Mouse (Mus musculus): ENCODE data around the gene Tlk2. TPM values are rescaled to one million over a fixed set of nuclear protein-coding genes. Genes with fewer than 3 reads are reported as not detected.
"Not testable (repeated sequence)": the region's sequence is repeated elsewhere in the genome, so short reads cannot be mapped to it uniquely, and the experiment has no call there.

Tlk2 gene
- 26.9 and 28.6 TPM in 2 replicates for polyA plus RNA-seq (2014; fragmentation: Nextera tagmentation; extraction: Ambion mirVana)

- Histone ChIP-seq H3K27ac (ENCODE audit: low read length) (no peak within 1 kb of the TSS), H3K9me3 (ENCODE audit: control insufficient read depth, low read depth, low read length) (no peaks in the 10 kb centered on the region), H3K36me3 (ENCODE audit: control insufficient read depth, insufficient read depth, low read length) (no peaks in the 10 kb centered on the region; the same call in 1 of the 2 replicates), H3K4me1 (ENCODE audit: control insufficient read depth, insufficient read depth, low read length) (peaks cover 13% of the 10 kb centered on the region; the same call in 1 of the 2 replicates), H3K4me3 (ENCODE audit: low read depth, low read length) (peak within 1 kb of the TSS; percentile 96; the same call in 1 of the 2 replicates), H3K9ac (replicated peaks; ENCODE audit: low read depth, low read length) (no peak within 1 kb of the TSS), H3K27me3 (ENCODE audit: control insufficient read depth, insufficient read depth, low read length) (no peaks in the 10 kb centered on the region), H3K4me2 (replicated peaks; ENCODE audit: low read depth, low read length) (peak within 1 kb of the TSS; percentile 88)
- no peak for ATAC-seq (ENCODE audit: insufficient number of reproducible peaks, insufficient read depth, low FRiP score, low read depth)
- WGBS = 45% methylated on average over 2 of the region's 2 CpGs
Observed at GRCm38 (mm10) chr11:105178516-105178915, at the start of gene Tlk2. Gene Tlk2 (plus strand): TSS chr11:105178807.

- Histone ChIP-seq H3K36me3 (ENCODE audit: control insufficient read depth, insufficient read depth, low read length) (peaks cover 73% of the 10 kb centered on the region), H3K27ac (ENCODE audit: low read length) (no peak overlapping the region), H3K4me1 (ENCODE audit: control insufficient read depth, insufficient read depth, low read length) (no peaks in the 10 kb centered on the region), H3K4me2 (replicated peaks; ENCODE audit: low read depth, low read length) (no peak overlapping the region), H3K9ac (replicated peaks; ENCODE audit: low read depth, low read length) (no peak overlapping the region), H3K4me3 (ENCODE audit: low read depth, low read length) (no peak overlapping the region), H3K27me3 (ENCODE audit: control insufficient read depth, insufficient read depth, low read length) (no peaks in the 10 kb centered on the region), H3K9me3 (ENCODE audit: control insufficient read depth, low read depth, low read length) (no peaks in the 10 kb centered on the region)
- ATAC-seq (ENCODE audit: insufficient number of reproducible peaks, insufficient read depth, low FRiP score, low read depth) = no peak
- 85% methylated on average over 7 of the region's 7 CpGs for WGBS
Observed at GRCm38 (mm10) chr11:105135692-105136091, 42.9 kb upstream of the Tlk2 start.

DNA sequence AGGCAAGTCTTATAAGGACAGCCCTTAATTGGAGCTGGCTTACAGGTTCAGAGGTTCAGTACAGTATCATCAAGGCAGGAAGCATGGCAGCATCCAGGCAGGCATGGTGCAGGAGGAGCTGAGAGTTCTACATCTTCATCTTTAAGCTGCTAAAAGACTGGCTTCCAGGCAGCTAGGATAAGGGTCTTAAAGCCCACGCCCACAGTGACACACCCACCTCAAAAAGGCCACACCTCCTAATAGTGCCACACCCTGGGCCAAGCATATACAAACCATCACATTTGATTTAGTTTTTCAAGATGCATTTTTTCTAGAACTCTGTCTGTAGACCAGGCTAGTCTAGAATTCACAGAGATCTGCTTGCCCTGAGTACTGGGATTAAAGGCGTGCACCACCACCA lies 41.4 kb upstream of the Tlk2 start:
- H3K27me3 ChIP-seq (ENCODE audit: control insufficient read depth, insufficient read depth, low read length); H3K4me2 ChIP-seq (replicated peaks; ENCODE audit: low read depth, low read length); H3K4me3 ChIP-seq (ENCODE audit: low read depth, low read length); H3K9ac ChIP-seq (replicated peaks; ENCODE audit: low read depth, low read length); H3K9me3 ChIP-seq (ENCODE audit: control insufficient read depth, low read depth, low read length); H3K4me1 ChIP-seq (ENCODE audit: control insufficient read depth, insufficient read depth, low read length); ATAC-seq (ENCODE audit: insufficient number of reproducible peaks, insufficient read depth, low FRiP score, low read depth); H3K27ac ChIP-seq (ENCODE audit: low read length): not testable (repeated sequence)
- peaks cover 67% of the 10 kb centered on the region for H3K36me3 ChIP-seq (ENCODE audit: control insufficient read depth, insufficient read depth, low read length)
- 79% methylated on average over 2 of the region's 2 CpGs for WGBS

- H3K4me3 ChIP-seq (ENCODE audit: low read depth, low read length); ATAC-seq (ENCODE audit: insufficient number of reproducible peaks, insufficient read depth, low FRiP score, low read depth); H3K4me2 ChIP-seq (replicated peaks; ENCODE audit: low read depth, low read length); H3K4me1 ChIP-seq (ENCODE audit: control insufficient read depth, insufficient read depth, low read length); H3K27ac ChIP-seq (ENCODE audit: low read length); H3K9me3 ChIP-seq (ENCODE audit: control insufficient read depth, low read depth, low read length); H3K27me3 ChIP-seq (ENCODE audit: control insufficient read depth, insufficient read depth, low read length); H3K9ac ChIP-seq (replicated peaks; ENCODE audit: low read depth, low read length): not testable (repeated sequence)
- peaks cover 39% of the 10 kb centered on the region for H3K36me3 ChIP-seq (ENCODE audit: control insufficient read depth, insufficient read depth, low read length)
- 97% methylated on average over 7 of the region's 8 CpGs for WGBS
Observed at GRCm38 (mm10) chr11:105140512-105140911, 38.1 kb upstream of the Tlk2 start.

DNA sequence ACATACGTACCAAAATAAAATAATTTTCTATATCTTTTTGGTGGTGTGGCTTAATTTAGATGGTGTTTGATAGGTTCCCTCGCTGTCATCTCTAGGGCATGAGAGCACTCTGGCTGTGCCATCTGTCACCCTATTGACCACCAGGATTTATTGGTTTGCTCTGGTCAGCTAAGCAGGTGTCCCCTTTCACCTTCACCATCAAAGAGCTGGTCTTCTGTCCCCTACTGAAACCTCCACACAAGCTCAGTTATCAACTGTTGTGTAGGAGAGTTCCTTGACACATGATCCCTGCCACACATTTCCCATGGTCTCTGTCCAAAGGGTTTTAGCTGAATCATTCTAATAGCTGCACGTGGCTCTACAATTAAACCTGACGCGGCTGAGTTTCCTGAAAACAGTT lies 37.5 kb upstream of the Tlk2 start:
- ATAC-seq (ENCODE audit: insufficient number of reproducible peaks, insufficient read depth, low FRiP score, low read depth) = no peak
- no peaks in the 10 kb centered on the region for H3K4me1 ChIP-seq (ENCODE audit: control insufficient read depth, insufficient read depth, low read length)

GRCm38 (mm10) chr11:105143564-105143963 lies 35.0 kb upstream of the Tlk2 start:
- Histone ChIP-seq H3K9me3 (ENCODE audit: control insufficient read depth, low read depth, low read length) (no peaks in the 10 kb centered on the region), H3K27ac (ENCODE audit: low read length) (no peak overlapping the region), H3K4me2 (replicated peaks; ENCODE audit: low read depth, low read length) (no peak overlapping the region), H3K27me3 (ENCODE audit: control insufficient read depth, insufficient read depth, low read length) (no peaks in the 10 kb centered on the region), H3K4me1 (ENCODE audit: control insufficient read depth, insufficient read depth, low read length) (no peaks in the 10 kb centered on the region), H3K4me3 (ENCODE audit: low read depth, low read length) (no peak overlapping the region), H3K36me3 (ENCODE audit: control insufficient read depth, insufficient read depth, low read length) (peaks cover 17% of the 10 kb centered on the region), H3K9ac (replicated peaks; ENCODE audit: low read depth, low read length) (no peak overlapping the region)
- ATAC-seq (ENCODE audit: insufficient number of reproducible peaks, insufficient read depth, low FRiP score, low read depth) = no peak

More for the DNA sequence above, 37.5 kb upstream of the Tlk2 start:
- Histone ChIP-seq H3K27me3 (ENCODE audit: control insufficient read depth, insufficient read depth, low read length) (no peaks in the 10 kb centered on the region), H3K27ac (ENCODE audit: low read length) (no peak overlapping the region), H3K9me3 (ENCODE audit: control insufficient read depth, low read depth, low read length) (no peaks in the 10 kb centered on the region), H3K9ac (replicated peaks; ENCODE audit: low read depth, low read length) (no peak overlapping the region), H3K36me3 (ENCODE audit: control insufficient read depth, insufficient read depth, low read length) (peaks cover 33% of the 10 kb centered on the region), H3K4me3 (ENCODE audit: low read depth, low read length) (no peak overlapping the region), H3K4me2 (replicated peaks; ENCODE audit: low read depth, low read length) (no peak overlapping the region)
- 96% methylated on average over 5 of the region's 5 CpGs for WGBS

GRCm38 (mm10) chr11:105144084-105144483 lies 34.5 kb upstream of the Tlk2 start:
- Histone ChIP-seq H3K27me3 (ENCODE audit: control insufficient read depth, insufficient read depth, low read length) (no peaks in the 10 kb centered on the region), H3K4me3 (ENCODE audit: low read depth, low read length) (no peak overlapping the region), H3K27ac (ENCODE audit: low read length) (no peak overlapping the region), H3K4me2 (replicated peaks; ENCODE audit: low read depth, low read length) (no peak overlapping the region), H3K9me3 (ENCODE audit: control insufficient read depth, low read depth, low read length) (no peaks in the 10 kb centered on the region), H3K9ac (replicated peaks; ENCODE audit: low read depth, low read length) (no peak overlapping the region), H3K36me3 (ENCODE audit: control insufficient read depth, insufficient read depth, low read length) (peaks cover 15% of the 10 kb centered on the region), H3K4me1 (ENCODE audit: control insufficient read depth, insufficient read depth, low read length) (no peaks in the 10 kb centered on the region)
- 81% methylated on average over 3 of the region's 3 CpGs for WGBS
- no peak for ATAC-seq (ENCODE audit: insufficient number of reproducible peaks, insufficient read depth, low FRiP score, low read depth)

DNA sequence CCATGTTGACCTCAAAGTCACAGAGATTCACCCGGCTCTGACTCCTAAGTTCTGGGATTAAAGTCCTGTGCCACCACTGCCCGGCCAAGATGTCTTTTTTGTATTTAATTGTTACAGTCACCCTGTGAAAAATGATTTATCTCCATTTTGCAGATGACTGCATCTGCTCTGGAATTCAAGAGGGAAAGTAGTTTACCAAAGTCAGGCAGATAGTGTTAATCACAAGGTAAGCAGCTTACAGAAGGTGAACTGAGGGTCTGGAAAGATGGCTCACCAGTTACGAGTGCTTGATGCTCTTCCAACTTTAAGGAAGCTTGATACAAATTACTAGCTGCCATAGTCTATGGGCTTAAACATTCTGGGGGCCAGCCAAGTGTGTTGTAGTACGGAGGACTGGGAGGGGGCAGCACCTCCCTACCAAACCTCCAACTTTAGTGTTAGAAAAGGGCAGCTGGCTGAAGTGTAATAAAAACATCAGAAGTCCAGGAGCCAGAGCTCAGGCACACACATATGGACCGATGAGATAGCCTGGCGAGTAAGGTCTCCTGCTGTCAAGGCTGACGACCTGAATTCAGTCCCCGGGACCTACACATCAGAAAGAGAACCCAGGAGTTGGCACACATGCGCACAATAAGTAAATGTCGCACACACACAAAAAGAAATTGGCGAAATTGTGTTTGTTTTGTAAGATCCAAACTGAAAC lies 33.9 kb upstream of the Tlk2 start:
- ATAC-seq (ENCODE audit: insufficient number of reproducible peaks, insufficient read depth, low FRiP score, low read depth) = no peak
- H3K4me3 ChIP-seq (ENCODE audit: low read depth, low read length) = no peak overlapping the region
- H3K36me3 ChIP-seq (ENCODE audit: control insufficient read depth, insufficient read depth, low read length) = peaks cover 9% of the 10 kb centered on the region; the same call in 1 of the 2 replicates
- H3K4me2 ChIP-seq (replicated peaks; ENCODE audit: low read depth, low read length) = no peak overlapping the region
- no peak overlapping the region for H3K9ac ChIP-seq (replicated peaks; ENCODE audit: low read depth, low read length)
- no peaks in the 10 kb centered on the region for H3K27me3 ChIP-seq (ENCODE audit: control insufficient read depth, insufficient read depth, low read length)
- WGBS = 76% methylated on average over 11 of the region's 11 CpGs
- H3K27ac ChIP-seq (ENCODE audit: low read length) = no peak overlapping the region
- no peaks in the 10 kb centered on the region for H3K9me3 ChIP-seq (ENCODE audit: control insufficient read depth, low read depth, low read length)
- H3K4me1 ChIP-seq (ENCODE audit: control insufficient read depth, insufficient read depth, low read length) = no peaks in the 10 kb centered on the region

GRCm38 (mm10) chr11:105145211-105145610 lies 33.4 kb upstream of the Tlk2 start:
- Histone ChIP-seq H3K27ac (ENCODE audit: low read length) (no peak overlapping the region), H3K4me2 (replicated peaks; ENCODE audit: low read depth, low read length) (no peak overlapping the region), H3K9me3 (ENCODE audit: control insufficient read depth, low read depth, low read length) (no peaks in the 10 kb centered on the region), H3K27me3 (ENCODE audit: control insufficient read depth, insufficient read depth, low read length) (no peaks in the 10 kb centered on the region), H3K4me3 (ENCODE audit: low read depth, low read length) (no peak overlapping the region), H3K36me3 (ENCODE audit: control insufficient read depth, insufficient read depth, low read length) (peaks cover 7% of the 10 kb centered on the region; the same call in 1 of the 2 replicates), H3K4me1 (ENCODE audit: control insufficient read depth, insufficient read depth, low read length) (no peaks in the 10 kb centered on the region), H3K9ac (replicated peaks; ENCODE audit: low read depth, low read length) (no peak overlapping the region)
- ATAC-seq (ENCODE audit: insufficient number of reproducible peaks, insufficient read depth, low FRiP score, low read depth) = no peak
- WGBS = 85% methylated on average over 10 of the region's 10 CpGs

Data from stomach, embryonic 14.5 days (tissue).